Mouse (Mus musculus): ENCODE results near the gene Baiap2. TPM values are rescaled to one million over a fixed set of nuclear protein-coding genes. Genes with fewer than 3 reads are reported as not detected.

Gene Baiap2
- polyA plus RNA-seq, 1 experiment from 2014 or later = 20.1 TPM

- Histone ChIP-seq H3K27ac (replicated peaks) (no peak overlapping the region), H3K9ac (no peak overlapping the region), H3K36me3 (peaks cover 22% of the 10 kb centered on the region; the same call in 1 of the 2 replicates), H3K27me3 (no peaks in the 10 kb centered on the region), H3K4me2 (no peak overlapping the region), H3K9me3 (no peaks in the 10 kb centered on the region), H3K4me3 (no peak overlapping the region), H3K4me1 (replicated peaks) (peaks cover 18% of the 10 kb centered on the region)
- WGBS = 92% methylated on average over 1 of the region's 1 CpGs
- ATAC-seq (ENCODE audit: low FRiP score, low read depth) = no peak
These were observed 65.9 kb downstream of the Baiap2 start for GRCm38 (mm10) chr11:120008501-120008900.

DNA sequence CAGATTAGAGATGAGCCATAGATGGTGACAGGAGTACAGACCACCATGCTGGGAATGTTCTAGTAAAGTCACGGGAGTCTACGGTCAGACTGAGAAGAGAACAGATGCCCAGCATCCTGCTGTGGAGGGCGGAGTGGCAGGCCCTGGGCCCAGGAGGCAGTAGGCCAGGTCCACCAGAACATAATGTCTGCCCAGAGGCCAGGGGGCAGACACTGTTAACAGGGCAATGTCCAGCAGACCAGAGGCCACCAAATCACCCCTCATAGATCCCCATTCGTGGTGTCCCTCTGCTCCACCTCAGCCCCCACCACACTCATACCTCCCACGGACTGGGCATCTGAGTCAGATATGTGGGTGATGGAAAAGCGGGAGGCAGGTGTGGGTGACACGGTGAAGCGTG, 66.4 kb downstream of the Baiap2 start:
- Histone ChIP-seq H3K4me1 (replicated peaks) (peaks cover 19% of the 10 kb centered on the region), H3K9me3 (no peaks in the 10 kb centered on the region), H3K27me3 (no peaks in the 10 kb centered on the region), H3K4me3 (no peak overlapping the region), H3K27ac (replicated peaks) (no peak overlapping the region), H3K9ac (no peak overlapping the region), H3K4me2 (no peak overlapping the region), H3K36me3 (peaks cover 22% of the 10 kb centered on the region; the same call in 1 of the 2 replicates)
- no peak for ATAC-seq (ENCODE audit: low FRiP score, low read depth)
- WGBS = 88% methylated on average over 8 of the region's 8 CpGs

- Histone ChIP-seq H3K36me3 (peaks cover 25% of the 10 kb centered on the region; the same call in 1 of the 2 replicates), H3K27ac (replicated peaks) (no peak overlapping the region), H3K4me2 (no peak overlapping the region), H3K9me3 (no peaks in the 10 kb centered on the region), H3K9ac (no peak overlapping the region), H3K4me1 (replicated peaks) (peaks cover 19% of the 10 kb centered on the region), H3K4me3 (no peak overlapping the region), H3K27me3 (no peaks in the 10 kb centered on the region)
- no peak for ATAC-seq (ENCODE audit: low FRiP score, low read depth)
- 78% methylated on average over 20 of the region's 20 CpGs for WGBS
These were observed 67.4 kb downstream of the Baiap2 start for GRCm38 (mm10) chr11:120009937-120010336.

GRCm38 (mm10) chr11:120011114-120011760, 68.7 kb downstream of the Baiap2 start:
- Histone ChIP-seq H3K4me3 (no peak overlapping the region), H3K36me3 (peaks cover 29% of the 10 kb centered on the region; the same call in 1 of the 2 replicates), H3K9me3 (no peaks in the 10 kb centered on the region), H3K9ac (no peak overlapping the region), H3K4me1 (replicated peaks) (peaks cover 19% of the 10 kb centered on the region), H3K27ac (replicated peaks) (no peak overlapping the region), H3K4me2 (peak overlapping the region; percentile 26; the same call in 1 of the 2 replicates), H3K27me3 (no peaks in the 10 kb centered on the region)
- ATAC-seq (ENCODE audit: low FRiP score, low read depth) = no peak
- WGBS = 65% methylated on average over 11 of the region's 11 CpGs

- Histone ChIP-seq H3K9ac (no peak overlapping the region), H3K27me3 (no peaks in the 10 kb centered on the region), H3K4me2 (peak overlapping the region; percentile 26), H3K4me1 (replicated peaks) (peaks cover 19% of the 10 kb centered on the region), H3K4me3 (no peak overlapping the region), H3K9me3 (no peaks in the 10 kb centered on the region), H3K27ac (replicated peaks) (0 out of 2 replicates have a peak overlapping the region, but pooled peaks have one; percentile 40), H3K36me3 (peaks cover 29% of the 10 kb centered on the region; the same call in 1 of the 2 replicates)
- 41% methylated on average over 43 of the region's 43 CpGs for WGBS
- ATAC-seq (ENCODE audit: low FRiP score, low read depth) = peak; percentile 21
These were observed 69.4 kb downstream of the Baiap2 start for GRCm38 (mm10) chr11:120011761-120012560.

GRCm38 (mm10) chr11:120012702-120013101, 70.1 kb downstream of the Baiap2 start:
- Histone ChIP-seq H3K4me2 (no peak overlapping the region), H3K27me3 (no peaks in the 10 kb centered on the region), H3K27ac (replicated peaks) (no peak overlapping the region), H3K9me3 (no peaks in the 10 kb centered on the region), H3K9ac (no peak overlapping the region), H3K4me1 (replicated peaks) (peaks cover 19% of the 10 kb centered on the region), H3K36me3 (peaks cover 29% of the 10 kb centered on the region; the same call in 1 of the 2 replicates), H3K4me3 (no peak overlapping the region)
- peak; percentile 14; the same call in 1 of the 2 replicates for ATAC-seq (ENCODE audit: low FRiP score, low read depth)
- 78% methylated on average over 13 of the region's 13 CpGs for WGBS

DNA sequence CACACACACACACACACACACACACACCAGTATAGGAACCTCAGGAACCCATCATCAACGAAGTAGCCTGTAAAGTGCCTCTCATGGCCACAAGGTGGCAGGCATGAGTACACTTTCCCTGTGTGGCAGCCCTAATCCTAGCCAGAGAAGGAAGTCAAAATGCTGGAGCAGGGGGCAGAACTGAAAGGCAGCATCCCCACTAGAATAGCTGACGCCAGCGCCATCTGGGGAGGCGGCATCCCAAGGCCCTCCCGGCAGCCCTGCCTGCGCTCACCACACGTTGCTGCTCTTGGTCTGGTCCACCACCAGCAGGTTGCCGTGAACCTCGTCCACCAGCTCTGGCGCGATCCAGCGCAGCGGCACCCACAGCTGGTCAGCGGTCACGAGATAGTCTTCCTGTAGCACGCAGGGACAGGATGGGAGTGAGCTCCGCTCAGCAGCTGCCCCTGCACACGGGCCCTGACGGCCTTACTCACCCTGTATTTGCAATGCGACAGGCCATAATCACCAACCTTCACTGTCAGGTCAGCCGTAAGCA, 70.7 kb downstream of the Baiap2 start:
- Histone ChIP-seq H3K4me2 (peak overlapping the region; percentile 47), H3K27ac (replicated peaks) (peak overlapping the region; percentile 61), H3K27me3 (no peaks in the 10 kb centered on the region), H3K9me3 (no peaks in the 10 kb centered on the region), H3K4me1 (replicated peaks) (peaks cover 19% of the 10 kb centered on the region), H3K4me3 (peak overlapping the region; percentile 20), H3K9ac (peak overlapping the region; percentile 30; the same call in 1 of the 2 replicates), H3K36me3 (peaks cover 26% of the 10 kb centered on the region; the same call in 1 of the 2 replicates)
- 14% methylated on average over 21 of the region's 21 CpGs for WGBS
- peak; percentile 74 for ATAC-seq (ENCODE audit: low FRiP score, low read depth)

GRCm38 (mm10) chr11:120014758-120015157, 72.2 kb downstream of the Baiap2 start:
- peaks cover 17% of the 10 kb centered on the region; the same call in 1 of the 2 replicates for H3K36me3 ChIP-seq

DNA sequence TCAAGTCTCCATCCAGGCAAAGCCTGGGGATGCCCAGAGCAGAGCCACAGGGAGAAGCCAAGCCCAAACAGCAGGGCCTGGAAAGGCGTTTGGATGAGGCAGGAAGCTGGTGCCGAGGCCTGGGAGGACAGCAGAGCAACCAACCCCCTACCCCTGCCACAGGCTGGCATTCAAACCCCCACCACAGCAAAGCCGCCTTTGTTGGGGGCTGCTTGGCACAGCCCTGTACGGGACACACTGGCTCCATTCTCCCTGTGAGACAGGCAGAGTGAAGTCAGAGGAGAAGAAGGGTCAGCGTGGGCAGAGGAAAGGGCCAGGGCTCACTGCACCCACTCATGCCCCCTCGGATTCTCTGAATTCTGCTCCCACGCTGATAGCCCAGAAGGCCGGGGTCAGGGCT, 74.4 kb downstream of the Baiap2 start:
- H3K36me3 ChIP-seq = peaks cover 8% of the 10 kb centered on the region; the same call in 1 of the 2 replicates
- 0 out of 2 replicates have a peak overlapping the region, but pooled peaks have one; percentile 14 for H3K27ac ChIP-seq (replicated peaks)
- H3K4me3 ChIP-seq = no peak overlapping the region
- no peaks in the 10 kb centered on the region for H3K27me3 ChIP-seq
- no peak overlapping the region for H3K4me2 ChIP-seq
- no peak for ATAC-seq (ENCODE audit: low FRiP score, low read depth)
- no peak overlapping the region for H3K9ac ChIP-seq
- H3K9me3 ChIP-seq = no peaks in the 10 kb centered on the region
- peaks cover 26% of the 10 kb centered on the region for H3K4me1 ChIP-seq (replicated peaks)
- 74% methylated on average over 8 of the region's 8 CpGs for WGBS

More at GRCm38 (mm10) chr11:120014758-120015157, 72.2 kb downstream of the Baiap2 start:
- WGBS = 85% methylated on average over 4 of the region's 4 CpGs
- H3K4me3 ChIP-seq = no peak overlapping the region
- H3K4me2 ChIP-seq = no peak overlapping the region
- no peak for ATAC-seq (ENCODE audit: low FRiP score, low read depth)
- no peaks in the 10 kb centered on the region for H3K9me3 ChIP-seq
- H3K9ac ChIP-seq = no peak overlapping the region
- no peaks in the 10 kb centered on the region for H3K27me3 ChIP-seq
- H3K4me1 ChIP-seq (replicated peaks) = peaks cover 23% of the 10 kb centered on the region
- no peak overlapping the region for H3K27ac ChIP-seq (replicated peaks)

- no peak overlapping the region for H3K27ac ChIP-seq (replicated peaks)
- no peak for ATAC-seq (ENCODE audit: low FRiP score, low read depth)
- 43% methylated on average over 23 of the region's 23 CpGs for WGBS
- no peak overlapping the region for H3K4me3 ChIP-seq
- no peaks in the 10 kb centered on the region for H3K9me3 ChIP-seq
- H3K27me3 ChIP-seq = no peaks in the 10 kb centered on the region
- H3K36me3 ChIP-seq = peaks cover 6% of the 10 kb centered on the region; the same call in 1 of the 2 replicates
- H3K4me1 ChIP-seq (replicated peaks) = peaks cover 36% of the 10 kb centered on the region
- no peak overlapping the region for H3K9ac ChIP-seq
- H3K4me2 ChIP-seq = no peak overlapping the region
These were observed 77.2 kb downstream of the Baiap2 start for GRCm38 (mm10) chr11:120019542-120020440.

- Histone ChIP-seq H3K36me3 (no peaks in the 10 kb centered on the region), H3K4me3 (no peak overlapping the region), H3K9me3 (no peaks in the 10 kb centered on the region), H3K9ac (no peak overlapping the region), H3K4me1 (replicated peaks) (peaks cover 36% of the 10 kb centered on the region), H3K27ac (replicated peaks) (no peak overlapping the region), H3K4me2 (no peak overlapping the region), H3K27me3 (no peaks in the 10 kb centered on the region)
- ATAC-seq (ENCODE audit: low FRiP score, low read depth) = no peak
- WGBS = 82% methylated on average over 16 of the region's 16 CpGs
These were observed 78.8 kb downstream of the Baiap2 start for GRCm38 (mm10) chr11:120021367-120021766.
